Mouse (Mus musculus) G1E (cell line): Measurements from ENCODE around the gene Slc24a2.

ENCODE experiments used
- CTCF ChIP-seq: IDR thresholded peaks from 2 replicates; pipeline ENCODE4 v1.5.1; 2012; ENCODE audit warnings: low read depth, low read length, inconsistent platforms, mixed read lengths
- GATA1 ChIP-seq: IDR thresholded peaks from 2 replicates; pipeline ENCODE4 v1.6.1; 2012; ENCODE audit warnings: borderline replicate concordance, low read length, inconsistent platforms, mixed read lengths
- GATA2 ChIP-seq: IDR thresholded peaks from 2 replicates; pipeline ENCODE4 v1.6.1; 2012; ENCODE audit warnings: low read depth, low read length, inconsistent platforms, borderline replicate concordance
- POLR2AphosphoS5 ChIP-seq: IDR thresholded peaks from 2 replicates; pipeline ENCODE4 v1.6.1; 2012; ENCODE audit warnings: low read depth, low read length, inconsistent platforms; ENCODE audit not compliant: insufficient replicate concordance
- TAL1 ChIP-seq: conservative IDR thresholded peaks from 2 replicates; pipeline ENCODE4 v1.6.1; 2012; ENCODE audit warnings: low read depth, low read length, inconsistent platforms, mixed read lengths

DNA sequence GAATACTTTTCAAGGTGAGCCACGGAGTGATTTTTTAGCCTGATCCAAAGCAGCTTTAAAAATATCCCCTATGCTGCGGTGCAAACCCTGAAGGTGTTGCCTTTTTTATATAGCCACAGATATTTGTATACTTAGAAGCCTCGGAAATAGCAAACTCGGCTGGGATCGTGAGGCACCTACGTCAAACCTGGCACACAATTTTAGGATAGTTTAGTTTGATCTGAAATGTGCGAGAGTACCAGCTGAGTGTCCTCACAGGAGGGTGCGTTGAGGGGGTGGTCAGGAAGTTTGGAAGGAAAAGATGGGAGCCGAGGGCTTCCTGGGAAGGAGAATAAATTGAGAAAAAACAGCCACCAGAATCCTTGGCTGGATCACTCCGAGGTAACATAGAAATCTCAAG is 194.6 kb downstream of the Slc24a2 start:
- TF ChIP-seq CTCF = no peak
- no peak for TF ChIP-seq GATA1
- no peak for TF ChIP-seq TAL1
- TF ChIP-seq POLR2AphosphoS5 = no peak
- TF ChIP-seq GATA2 = no peak
